Mouse (Mus musculus): ENCODE measurements at regions not wholly inside any gene's neighbourhood (a gene's known extent, or its start where the extent isn't known, plus 50 kb on each side); places are given as distances from the start of the nearest gene placed in this dataset.

DNA sequence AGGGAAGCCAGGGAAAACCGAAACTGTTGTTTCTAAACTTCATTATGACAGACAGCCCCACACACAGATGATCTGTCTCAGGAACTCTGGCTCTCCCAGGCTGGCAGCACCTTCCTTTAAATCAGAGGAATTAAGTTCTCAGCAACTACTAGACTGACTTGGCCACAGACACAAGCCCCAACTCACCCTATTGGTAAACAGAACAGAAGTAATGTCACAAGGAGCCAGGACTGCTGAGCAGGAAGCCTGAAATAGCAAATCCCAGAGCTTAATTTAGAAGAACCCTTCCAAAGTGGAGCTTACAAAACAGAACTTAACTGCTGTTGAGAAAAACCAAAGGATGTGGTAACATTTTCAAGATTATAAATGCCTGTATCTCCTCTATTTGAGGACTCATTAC is 174.8 kb downstream of the Nfkbiz start:
- DNase-seq (ENCODE audit: low spot score): no peak

- no peak for DNase-seq (ENCODE audit: low spot score)
Measured at GRCm38 (mm10) chr16:55636667-55637450, 201.8 kb downstream of the Nfkbiz start.

GRCm38 (mm10) chr16:55636224-55636623 is 202.5 kb downstream of the Nfkbiz start:
- DNase-seq (ENCODE audit: low spot score): no peak

DNA sequence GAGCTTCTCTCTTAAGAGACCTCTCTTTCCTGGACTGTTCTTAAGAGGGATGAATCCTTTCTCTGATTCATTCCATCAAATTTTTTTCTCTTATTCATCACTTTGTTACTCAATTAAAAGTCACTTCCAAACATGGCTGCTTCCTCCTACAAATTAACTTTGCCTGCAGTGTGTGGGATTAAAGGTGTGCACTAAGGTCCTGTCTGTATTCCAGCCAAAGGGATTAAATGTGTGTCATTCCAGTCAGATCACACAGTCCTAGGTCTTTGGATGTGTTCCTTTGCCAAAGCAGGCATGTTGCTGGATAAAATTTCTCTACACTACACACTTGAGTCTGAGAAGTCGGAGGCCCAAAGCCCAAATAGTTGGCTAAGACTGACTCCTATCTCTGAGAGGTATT is 204.0 kb downstream of the Nfkbiz start:
- no peak for DNase-seq (ENCODE audit: low spot score)

DNA sequence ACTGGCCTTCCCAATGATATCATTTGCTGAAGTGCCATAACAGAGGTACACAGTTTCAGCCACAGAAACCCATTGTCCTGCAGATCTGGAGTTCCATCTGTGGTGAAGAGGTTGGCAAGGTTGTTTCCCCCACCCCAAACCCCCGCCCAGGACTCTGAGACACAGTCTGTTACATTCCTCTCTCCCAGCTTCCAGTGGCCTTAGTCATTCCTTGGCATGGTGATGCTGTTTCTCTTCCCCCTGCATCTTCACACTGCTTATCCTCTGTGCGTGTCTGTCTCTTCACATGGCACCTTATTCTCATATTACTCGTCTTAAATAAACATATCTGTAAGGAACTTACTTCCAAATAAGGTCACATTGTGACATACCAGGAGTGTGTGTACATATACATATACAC is 206.5 kb downstream of the Nfkbiz start:
- no peak for DNase-seq (ENCODE audit: low spot score)

GRCm38 (mm10) chr16:55631637-55632036 is 207.1 kb downstream of the Nfkbiz start:
- no peak for DNase-seq (ENCODE audit: low spot score)

DNA sequence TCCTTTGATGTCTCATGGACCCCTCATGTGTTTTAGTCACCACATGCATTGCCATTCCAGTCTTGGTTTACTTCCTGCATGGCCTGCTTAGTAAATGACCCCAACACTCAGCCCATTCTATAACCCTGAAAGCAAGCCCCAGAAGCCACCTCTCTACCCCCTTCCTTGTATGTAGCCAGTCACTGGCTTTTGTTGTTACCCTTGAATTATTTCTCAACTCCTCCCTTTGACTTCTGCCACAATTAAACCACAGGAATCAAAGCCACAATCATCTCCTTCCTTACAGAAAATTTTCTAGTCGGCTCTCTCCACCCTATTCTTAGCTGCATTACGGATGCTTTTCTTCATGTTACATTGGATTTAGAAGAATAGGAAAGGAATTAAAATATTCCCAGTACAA is 207.7 kb downstream of the Nfkbiz start:
- DNase-seq (ENCODE audit: low spot score): no peak

GRCm38 (mm10) chr16:55627531-55627930 is 211.2 kb downstream of the Nfkbiz start:
- DNase-seq (ENCODE audit: low spot score): no peak

DNA sequence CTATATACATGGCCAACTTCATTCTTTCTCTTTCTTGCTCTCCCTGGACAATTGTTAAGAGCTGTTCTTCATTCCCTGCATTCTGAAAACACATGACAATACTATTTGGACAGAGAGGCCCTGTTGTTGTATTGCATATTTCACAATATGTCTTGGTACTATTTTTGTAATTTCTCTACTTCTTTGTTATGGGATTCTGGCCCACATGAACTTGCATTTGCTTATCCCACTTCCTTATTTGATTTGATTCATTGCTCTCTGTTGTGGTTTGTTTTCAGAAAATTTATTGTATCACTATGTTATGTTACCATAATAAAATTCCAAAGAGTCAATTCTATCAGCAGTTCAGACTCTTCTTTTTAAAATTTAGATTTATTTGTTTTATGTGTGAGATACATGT is 215.3 kb downstream of the Nfkbiz start:
- DNase-seq (ENCODE audit: low spot score): no peak

GRCm38 (mm10) chr16:55619731-55620130 is 219.0 kb downstream of the Nfkbiz start:
- DNase-seq (ENCODE audit: low spot score): no peak

- no peak for DNase-seq (ENCODE audit: low spot score)
Measured at GRCm38 (mm10) chr16:55617958-55618357, 220.7 kb downstream of the Nfkbiz start.

DNA sequence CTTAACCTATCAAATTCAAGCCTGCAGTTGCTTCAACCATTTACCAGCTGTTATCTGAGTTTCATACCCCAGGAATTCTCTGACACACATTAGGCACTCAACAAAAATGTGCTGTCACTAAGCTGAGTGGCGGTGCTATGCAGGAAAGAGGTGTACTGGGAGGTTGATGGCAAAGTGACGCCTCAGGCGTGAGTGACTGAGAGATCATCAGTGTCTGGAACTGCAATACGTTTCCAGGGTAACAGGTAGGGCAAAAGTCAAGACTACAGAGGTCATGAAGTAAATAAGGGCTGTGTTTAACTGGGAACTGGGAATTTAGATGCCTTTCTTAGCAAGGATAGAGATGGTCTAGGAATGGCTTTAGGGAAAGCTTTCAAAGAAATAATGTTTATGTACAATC is 221.2 kb downstream of the Nfkbiz start:
- no peak for DNase-seq (ENCODE audit: low spot score)

DNA sequence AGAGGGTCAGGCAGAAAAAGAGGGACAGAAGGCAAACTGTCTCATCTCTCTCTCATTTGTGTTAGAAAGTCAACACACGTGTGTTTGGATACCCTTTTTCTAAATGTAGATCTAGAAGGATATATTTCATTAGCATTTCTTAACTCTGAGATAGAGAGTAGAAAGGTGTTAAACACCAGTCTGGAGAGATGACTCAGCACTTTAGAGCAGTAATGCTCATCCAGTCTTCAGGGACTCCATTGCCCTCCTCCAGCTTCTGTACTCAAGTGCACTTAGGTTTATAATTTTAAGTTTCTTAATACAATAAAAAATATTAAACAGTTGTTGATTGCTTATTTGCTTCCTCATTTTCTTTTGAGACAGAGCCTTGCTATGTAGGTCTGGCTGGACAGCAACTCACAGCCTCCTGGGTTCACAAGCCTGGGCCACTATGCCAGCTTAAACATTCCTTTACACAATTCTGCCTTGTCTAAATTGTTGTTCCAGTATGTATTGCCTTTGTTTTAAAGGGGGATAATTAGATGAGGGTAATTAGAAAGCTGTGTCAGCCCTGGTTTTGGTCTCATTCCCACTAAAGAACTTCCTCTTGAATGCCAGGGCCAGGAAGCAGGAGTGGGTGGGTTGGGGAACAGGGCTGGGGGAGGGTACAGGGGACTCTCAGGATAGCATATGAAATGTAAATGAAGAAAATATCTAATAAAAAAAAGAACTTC is 222.1 kb downstream of the Nfkbiz start:
- DNase-seq (ENCODE audit: low spot score): no peak

GRCm38 (mm10) chr16:55612873-55613272 is 225.8 kb downstream of the Nfkbiz start:
- DNase-seq (ENCODE audit: low spot score): no peak

GRCm38 (mm10) chr16:55612001-55612400 is 226.7 kb downstream of the Nfkbiz start:
- DNase-seq (ENCODE audit: low spot score): no peak

DNA sequence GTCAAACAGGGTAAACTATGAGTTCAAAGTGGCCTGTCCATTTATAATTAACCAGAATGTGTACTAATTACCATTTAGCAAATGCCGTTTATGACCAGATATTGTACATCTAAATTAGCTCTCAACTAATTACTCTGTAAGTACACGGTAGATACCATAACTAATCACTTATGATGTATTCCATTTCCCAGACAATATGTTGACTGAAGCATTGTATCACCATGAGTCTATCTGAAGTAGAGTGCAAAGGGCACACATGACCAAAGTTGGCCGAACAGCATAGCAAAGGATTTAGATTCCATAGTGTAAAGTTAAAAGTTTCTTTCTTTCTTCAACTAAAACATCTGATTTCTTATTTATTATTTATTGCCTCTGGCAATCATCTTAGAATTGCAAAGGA is 227.5 kb downstream of the Nfkbiz start:
- no peak for DNase-seq (ENCODE audit: low spot score)

- no peak for DNase-seq (ENCODE audit: low spot score)
Measured at GRCm38 (mm10) chr16:55608361-55608760, 230.3 kb downstream of the Nfkbiz start.

GRCm38 (mm10) chr16:55606447-55607239 is 232.1 kb downstream of the Nfkbiz start:
- no peak for DNase-seq (ENCODE audit: low spot score)

DNA sequence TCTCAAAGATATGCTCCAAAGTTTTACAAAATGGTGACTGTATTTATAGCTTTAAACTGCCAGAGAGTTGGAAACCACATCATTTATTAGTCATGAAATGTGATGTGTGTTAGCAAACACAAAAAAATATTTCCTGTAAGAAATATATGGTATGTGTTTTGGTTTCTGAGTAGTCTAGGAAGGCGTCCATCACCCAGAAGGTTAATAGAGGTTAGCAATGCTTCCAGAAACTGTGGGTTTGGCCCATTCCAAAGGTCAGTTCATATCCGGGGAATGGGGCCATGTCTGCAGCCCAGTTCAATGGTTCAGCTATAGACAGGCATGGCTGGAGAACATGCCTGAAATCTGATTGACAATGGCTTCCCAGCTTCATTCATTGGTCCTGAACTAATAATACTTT is 235.1 kb downstream of the Nfkbiz start:
- DNase-seq (ENCODE audit: low spot score): no peak

DNA sequence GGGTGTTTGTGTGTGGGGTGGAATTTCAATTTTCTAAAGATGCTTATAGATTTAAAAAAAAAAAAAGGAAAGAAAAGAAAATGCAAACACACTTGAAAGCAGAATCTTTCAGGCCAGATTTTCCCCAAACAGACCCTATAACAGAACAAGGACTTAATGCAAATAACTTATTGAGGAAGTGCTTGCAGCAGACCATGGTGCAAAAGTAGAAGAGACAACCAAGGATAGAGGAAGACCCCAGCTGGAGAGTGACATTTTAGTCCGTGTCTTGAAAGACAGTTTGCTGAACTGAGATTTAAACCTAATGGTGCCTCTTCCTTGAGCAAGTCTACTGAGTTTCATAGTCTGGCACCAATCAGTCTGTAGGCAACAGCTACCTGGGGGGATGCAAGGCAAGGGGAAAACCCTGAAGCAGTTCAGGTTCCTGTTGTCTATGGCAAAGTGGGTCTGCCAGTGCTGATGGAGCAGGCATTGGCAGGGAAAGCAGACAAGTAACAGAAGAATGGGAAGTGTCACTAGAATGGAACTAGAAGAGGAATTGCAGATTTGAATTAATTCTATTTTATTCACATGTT is 249.2 kb downstream of the Nfkbiz start:
- DNase-seq (ENCODE audit: low spot score): no peak

GRCm38 (mm10) chr16:55587138-55587537 is 251.6 kb downstream of the Nfkbiz start:
- DNase-seq (ENCODE audit: low spot score): no peak

- DNase-seq (ENCODE audit: low spot score): no peak
Measured at GRCm38 (mm10) chr16:55582906-55583305, 255.8 kb downstream of the Nfkbiz start.

All from left cerebral cortex, adult 11 months (tissue).